Mouse (Mus musculus) G1E (cell line): ENCODE data around the gene Arl15.

ENCODE experiments used
- CTCF ChIP-seq: IDR thresholded peaks from 2 replicates; pipeline ENCODE4 v1.5.1; 2012; ENCODE audit warnings: low read depth, low read length, inconsistent platforms, mixed read lengths
- GATA1 ChIP-seq: IDR thresholded peaks from 2 replicates; pipeline ENCODE4 v1.6.1; 2012; ENCODE audit warnings: borderline replicate concordance, low read length, inconsistent platforms, mixed read lengths
- GATA2 ChIP-seq: IDR thresholded peaks from 2 replicates; pipeline ENCODE4 v1.6.1; 2012; ENCODE audit warnings: low read depth, low read length, inconsistent platforms, borderline replicate concordance
- POLR2AphosphoS5 ChIP-seq: IDR thresholded peaks from 2 replicates; pipeline ENCODE4 v1.6.1; 2012; ENCODE audit warnings: low read depth, low read length, inconsistent platforms; ENCODE audit not compliant: insufficient replicate concordance

DNA sequence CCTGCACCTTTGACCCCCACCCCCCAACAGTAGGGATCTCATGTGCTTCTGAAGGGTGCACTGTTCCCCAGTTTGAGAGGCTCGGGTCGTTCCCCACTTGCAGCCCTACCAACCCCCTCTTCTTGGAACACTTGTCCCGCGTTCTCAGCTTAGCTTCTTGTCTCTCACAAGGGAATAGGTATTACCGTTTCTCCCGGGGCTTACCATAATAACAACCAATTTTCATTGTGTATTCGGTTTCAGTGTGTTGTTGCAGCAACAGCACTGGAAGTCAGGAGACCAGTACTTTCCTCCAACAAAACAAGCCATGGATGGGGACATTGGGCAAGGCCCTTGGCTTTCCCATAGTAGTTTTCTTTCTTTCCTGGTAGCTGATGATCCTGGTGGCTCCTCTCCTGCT is 145.8 kb downstream of the Arl15 start:
- no peak for TF ChIP-seq CTCF
- no peak for TF ChIP-seq POLR2AphosphoS5
- TF ChIP-seq GATA1: no peak
- TF ChIP-seq GATA2: no peak
